Mouse (Mus musculus) myocyte (in vitro differentiated cells): Measurements from ENCODE around the gene Phldb3.

Source experiments
- CEBPB ChIP-seq: IDR thresholded peaks from 2 replicates; pipeline ENCODE4 v1.6.1; 2011; ENCODE audit warnings: mild to moderate bottlenecking, moderate library complexity; ENCODE audit not compliant: poor library complexity, insufficient read depth, severe bottlenecking
- E2F4 ChIP-seq: IDR thresholded peaks from one replicate; pipeline ENCODE4 v1.6.1; 2011; ENCODE audit warnings: mild to moderate bottlenecking, control low read depth, moderate library complexity; ENCODE audit not compliant: insufficient read depth
- MAX ChIP-seq: IDR thresholded peaks from one replicate; pipeline ENCODE4 v1.6.1; 2011; ENCODE audit warnings: low read depth, mild to moderate bottlenecking, control low read depth
- MYOD1 ChIP-seq, 3 experiments: IDR thresholded peaks; one replicate each; pipeline ENCODE4 v1.6.1; 2011; ENCODE audit warnings: control low read depth in 2 of 3, low read depth in 2 of 3, mild to moderate bottlenecking in 2 of 3, moderate library complexity in 1 of 3; ENCODE audit not compliant: insufficient read length in 2 of 3, control insufficient read depth in 1 of 3
- MYOG ChIP-seq, 3 experiments: IDR thresholded peaks; one replicate each; pipeline ENCODE4 v1.6.1; 2011; ENCODE audit warnings: control low read depth in 2 of 3, low read depth in 2 of 3, mild to moderate bottlenecking in 2 of 3; ENCODE audit not compliant: insufficient read length in 2 of 3, control insufficient read depth in 1 of 3, insufficient read depth in 1 of 3
- POLR2A ChIP-seq: IDR thresholded peaks from one replicate; pipeline ENCODE4 v1.6.1; 2011; ENCODE audit warnings: low read depth, mild to moderate bottlenecking, control low read depth, moderate library complexity; ENCODE audit not compliant: insufficient read length
- POLR2AphosphoS2 ChIP-seq: IDR thresholded peaks from one replicate; pipeline ENCODE4 v1.6.1; 2011; ENCODE audit warnings: low read depth, control low read depth; ENCODE audit not compliant: insufficient read length
- REST ChIP-seq: IDR thresholded peaks from one replicate; pipeline ENCODE4 v1.6.1; 2011; ENCODE audit warnings: mild to moderate bottlenecking, control low read depth, moderate library complexity; ENCODE audit not compliant: insufficient read depth, insufficient read length
- USF1 ChIP-seq: IDR thresholded peaks from one replicate; pipeline ENCODE4 v1.6.1; 2011; ENCODE audit warnings: low read depth, mild to moderate bottlenecking, control low read depth, moderate library complexity

DNA sequence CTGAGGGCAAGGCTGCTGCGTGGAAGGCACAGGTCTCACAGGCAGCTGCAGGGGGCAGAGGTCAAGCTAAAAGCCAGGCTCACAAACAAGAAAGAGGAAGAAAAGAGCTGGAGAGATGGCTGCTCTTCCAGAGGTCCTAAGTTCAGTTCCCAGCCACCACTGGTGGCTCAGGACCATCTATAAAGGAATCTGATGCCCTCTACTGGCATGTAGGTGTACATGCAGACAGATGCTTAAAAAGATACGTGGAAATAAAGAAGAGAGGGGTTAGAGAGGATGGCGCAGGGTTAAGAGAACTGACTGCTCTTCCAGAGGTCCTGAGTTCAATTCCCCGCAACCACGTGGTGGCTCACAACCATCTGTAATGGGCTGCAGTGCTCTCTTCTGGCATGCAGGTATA is 38.1 kb upstream of the Phldb3 start:
- TF ChIP-seq CEBPB: no peak
- no peak for TF ChIP-seq POLR2A
- no peak for TF ChIP-seq MYOG (IDR thresholded peaks at IDR 0.05; ENCODE audit: control insufficient read depth in 1 of 3, insufficient read depth in 1 of 3, insufficient read length in 2 of 3, low read depth in 2 of 3)
- TF ChIP-seq MAX: no peak
- no peak for TF ChIP-seq E2F4
- TF ChIP-seq USF1: no peak
- TF ChIP-seq MYOD1 (IDR thresholded peaks at IDR 0.05; ENCODE audit: control insufficient read depth in 1 of 3, insufficient read length in 2 of 3, low read depth in 2 of 3): no peak
- TF ChIP-seq POLR2AphosphoS2: no peak
- TF ChIP-seq REST: no peak
